Mouse (Mus musculus) layer of hippocampus, adult 9-11 months (tissue): ENCODE data around the gene Sirt6.
A peak's percentile ranks its signal among the peaks of the same experiment; 100 is the strongest.

Experiments
- DNase-seq: peaks from one replicate; pipeline ENCODE4 v3.0.0; 2022

Gene Sirt6

GRCm38 (mm10) chr10:81623441-81623840 lies 4.2 kb downstream of the Sirt6 start:
- DNase-seq: no peak

DNA sequence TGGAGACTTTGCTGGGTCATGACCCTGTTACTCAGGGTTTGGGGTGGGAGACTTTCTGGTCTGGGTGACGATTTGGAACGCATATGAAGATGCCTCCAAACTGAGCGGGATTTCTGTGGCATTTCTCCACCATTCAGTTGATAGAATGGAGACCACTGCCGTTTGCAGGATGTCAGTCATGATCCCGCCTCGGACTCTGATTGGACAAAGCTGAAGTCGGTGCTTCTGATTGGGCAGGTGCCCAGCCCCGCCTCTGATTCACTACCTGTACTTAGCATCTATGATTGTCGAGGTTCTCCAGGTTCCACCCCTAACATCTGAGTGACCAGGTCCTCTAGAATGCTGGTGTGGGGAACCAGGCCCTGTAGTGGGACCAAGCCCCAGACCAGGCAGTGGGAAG lies 6.8 kb downstream of the Sirt6 start:
- DNase-seq: no peak

- DNase-seq: no peak
Observed at GRCm38 (mm10) chr10:81619976-81620375, 7.6 kb downstream of the Sirt6 start.

DNA sequence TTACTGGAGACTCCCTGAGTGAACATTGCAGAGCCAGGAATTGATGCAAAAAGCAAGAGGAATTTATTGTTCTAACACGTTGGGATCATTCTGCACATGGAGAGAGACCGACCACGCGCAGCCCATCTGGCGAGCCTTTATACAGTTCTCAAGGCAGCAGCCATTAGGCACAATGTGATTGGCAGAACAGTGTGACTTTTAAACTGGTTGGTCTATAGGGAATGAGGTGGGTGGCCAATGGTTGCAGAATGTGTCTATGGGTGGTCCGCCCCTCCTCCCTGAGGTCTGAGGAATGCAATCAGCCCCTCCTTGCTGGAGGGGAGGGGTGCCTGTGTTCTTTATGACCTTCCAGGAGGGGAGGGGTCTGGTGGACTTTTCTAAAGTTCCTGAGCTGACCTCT lies 12.1 kb downstream of the Sirt6 start:
- DNase-seq: peak; percentile 81

DNA sequence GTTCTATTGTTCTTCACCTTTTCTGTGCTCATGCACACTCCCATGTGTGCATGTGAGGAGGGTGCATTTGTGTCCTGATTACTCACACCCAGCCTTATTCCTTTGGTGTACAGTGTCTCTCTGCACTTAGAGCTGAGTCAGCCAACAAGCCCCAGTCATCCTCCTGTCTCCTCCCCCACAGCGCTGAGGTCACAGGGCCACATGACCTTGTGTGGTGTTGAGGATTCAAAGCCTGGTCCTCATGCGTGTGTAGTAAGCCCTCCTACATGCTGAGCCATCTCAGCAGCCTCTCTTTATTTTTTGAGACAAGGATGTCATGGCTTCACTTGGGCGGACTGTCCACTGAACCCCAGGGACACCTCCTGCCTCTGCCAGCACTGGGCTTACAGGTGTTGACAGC lies 14.8 kb downstream of the Sirt6 start:
- DNase-seq: no peak

- no peak for DNase-seq
Observed at GRCm38 (mm10) chr10:81608308-81608707, 19.3 kb downstream of the Sirt6 start.

DNA sequence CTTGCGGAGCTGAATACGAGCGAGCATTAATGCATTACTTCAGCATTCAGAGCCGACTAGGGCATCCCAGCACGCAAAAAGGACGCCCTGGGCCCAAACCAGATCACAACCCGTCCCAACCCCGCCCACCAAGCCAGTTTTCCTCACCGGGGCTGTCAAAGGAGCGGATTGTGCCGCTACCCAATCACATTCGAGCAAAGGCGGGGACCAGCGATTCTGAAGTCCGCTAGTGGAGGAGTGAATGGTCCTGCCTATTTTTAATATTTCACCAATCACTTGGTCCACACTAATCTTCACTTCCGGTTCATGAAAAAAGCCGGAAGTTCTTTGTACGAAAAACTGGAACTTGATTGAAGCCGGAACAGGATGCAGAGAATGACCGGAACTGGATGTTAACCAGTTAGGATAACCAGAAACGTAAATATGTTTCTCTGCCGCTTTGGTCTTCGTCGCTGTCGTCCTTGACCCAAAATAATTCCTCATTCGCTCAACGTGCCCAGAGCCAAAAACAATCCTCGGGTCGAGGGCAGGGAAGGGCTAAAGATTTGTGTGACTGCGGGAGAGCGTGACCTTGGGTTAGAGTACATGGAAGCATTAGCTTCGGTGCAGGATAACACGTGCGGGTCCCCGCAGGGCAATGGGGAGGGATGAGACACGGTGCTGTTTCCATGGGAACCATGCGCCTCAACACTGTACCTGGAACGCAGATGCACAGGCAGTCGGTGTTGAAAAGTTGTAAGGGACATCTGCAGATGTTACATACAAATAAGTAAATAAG lies 21.4 kb downstream of the Sirt6 start, which contains the start of gene BC025920:
BC025920 (plus strand) TSS at position 297 of the 778 bp plus-strand sequence.
- peak; percentile 98 for DNase-seq

- DNase-seq: no peak
Observed at GRCm38 (mm10) chr10:81605666-81605973, 22.0 kb downstream of the Sirt6 start.

DNA sequence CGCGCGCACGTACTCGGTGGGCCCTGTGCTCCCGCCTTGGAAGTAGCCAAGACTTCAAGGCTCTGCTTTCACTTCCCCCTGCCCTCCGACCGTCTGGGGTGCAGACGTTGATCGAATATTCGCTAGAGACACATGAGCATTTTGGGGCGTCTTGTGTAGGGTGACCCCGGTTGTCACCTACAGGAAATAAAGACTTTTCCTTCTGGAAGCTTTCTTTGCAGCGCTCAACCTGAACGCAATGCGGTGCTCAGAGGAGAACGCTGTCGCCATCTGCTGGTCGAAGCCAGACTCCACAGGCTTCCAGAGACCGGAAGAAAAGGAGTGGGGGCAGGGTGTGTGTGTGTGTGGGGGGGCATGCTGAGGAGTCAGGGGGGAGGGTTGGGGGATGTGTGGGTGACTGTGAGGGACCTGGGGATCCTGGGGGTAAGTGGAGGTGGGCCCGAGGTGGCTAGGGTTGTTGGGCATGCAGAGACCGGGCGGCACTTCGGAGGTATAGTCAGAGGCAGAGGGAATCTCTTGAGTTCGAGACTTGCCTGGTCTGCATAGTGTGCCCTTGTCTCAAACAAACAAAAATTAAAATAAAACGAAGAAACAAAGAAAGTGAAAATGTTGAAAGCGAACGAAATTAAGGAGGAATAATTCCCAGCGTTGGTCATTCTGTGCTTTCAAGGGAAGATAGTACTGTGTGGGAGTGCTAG lies 22.5 kb downstream of the Sirt6 start:
- peak; percentile 87 for DNase-seq

DNA sequence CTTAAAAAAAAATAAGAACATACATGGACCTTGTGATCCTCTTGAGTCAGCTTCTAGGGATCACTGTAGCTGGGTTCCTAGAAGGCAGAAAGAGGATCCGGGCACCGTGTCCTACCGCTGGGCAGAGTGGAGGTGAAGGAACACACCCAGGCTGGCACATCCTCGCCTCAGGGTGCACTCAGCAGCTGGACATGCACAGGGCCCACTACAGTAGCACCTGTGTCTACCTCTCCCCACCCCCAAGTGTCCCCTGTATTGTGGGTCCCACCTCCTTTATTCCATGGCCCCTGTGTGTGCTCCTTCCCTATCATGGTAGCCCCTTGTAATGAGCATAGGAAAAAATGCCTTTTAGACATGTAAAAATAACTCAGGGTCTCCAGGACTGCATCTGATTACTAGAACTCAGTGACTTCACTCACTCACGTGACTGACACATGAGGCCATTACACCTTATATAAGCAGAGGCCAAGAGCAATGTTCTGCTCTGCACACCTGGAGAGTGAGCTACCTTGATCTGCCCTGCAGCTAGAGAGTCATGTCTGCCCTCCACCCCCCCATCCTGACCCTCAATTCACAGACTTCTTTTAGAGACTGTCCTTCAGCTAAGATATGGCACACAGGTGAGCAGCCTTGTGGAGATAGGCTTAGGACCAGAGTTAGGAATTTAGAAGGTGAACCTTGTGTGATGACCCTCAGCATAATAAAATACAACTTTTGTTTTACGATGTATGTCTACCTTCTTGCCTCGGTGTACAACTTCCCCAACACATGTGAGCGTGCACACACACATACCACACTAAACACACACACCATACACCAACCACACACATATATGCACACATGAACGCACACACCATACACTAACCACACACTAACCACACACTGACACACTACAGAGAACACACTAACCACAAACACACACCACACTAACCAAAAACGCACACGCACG lies 23.3 kb downstream of the Sirt6 start:
- no peak for DNase-seq

GRCm38 (mm10) chr10:81602741-81603151 lies 24.9 kb downstream of the Sirt6 start:
- DNase-seq: no peak

GRCm38 (mm10) chr10:81601396-81601905 lies 26.1 kb downstream of the Sirt6 start:
- no peak for DNase-seq

DNA sequence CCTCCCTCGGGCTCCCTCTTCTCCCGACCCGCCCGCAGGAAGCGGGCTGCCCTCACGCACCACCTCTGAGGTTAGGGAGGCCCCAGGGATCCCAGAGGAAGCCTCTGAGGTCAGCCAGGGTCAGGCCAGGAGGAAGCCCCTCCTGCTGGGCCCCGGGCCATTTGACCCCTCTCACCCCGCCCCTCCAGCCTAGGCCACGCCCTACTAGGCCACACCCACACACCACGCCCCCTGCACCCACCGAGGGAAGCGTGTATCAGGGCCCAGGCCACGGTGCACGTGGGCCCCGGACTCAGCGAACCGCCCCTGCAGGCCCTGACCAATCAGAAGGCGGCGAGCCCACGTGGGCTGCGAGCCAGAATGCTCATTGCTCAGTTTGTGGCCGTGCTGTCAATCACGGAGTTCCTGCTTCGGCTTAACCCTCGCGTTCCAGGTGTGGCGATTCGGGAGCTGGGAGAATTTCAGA lies 26.8 kb downstream of the Sirt6 start, which contains the start of gene Tle6:
Tle6 (minus strand) TSS at position 336 of the 466 bp plus-strand sequence.
- DNase-seq: peak; percentile 95

DNA sequence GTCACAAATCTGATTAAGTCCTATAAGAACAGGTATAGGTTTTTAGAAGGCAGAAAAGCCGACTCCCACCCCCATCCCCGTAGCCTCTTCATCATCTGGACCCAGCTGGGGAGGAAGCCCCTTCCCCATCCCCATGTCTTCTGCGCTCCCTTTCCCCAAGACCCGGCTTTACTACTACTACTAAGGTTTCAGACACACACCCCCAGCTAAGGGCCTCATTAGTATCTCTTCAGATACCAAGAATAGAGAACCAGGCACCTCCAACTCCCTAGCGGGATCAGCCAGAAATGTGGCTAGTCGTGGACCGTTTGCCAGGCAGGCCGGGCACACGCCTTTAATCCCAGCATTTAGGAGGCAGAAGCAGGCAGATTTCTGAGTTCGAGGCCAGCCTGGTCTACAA lies 27.5 kb downstream of the Sirt6 start:
- DNase-seq: no peak

GRCm38 (mm10) chr10:81599630-81600029 lies 28.0 kb downstream of the Sirt6 start:
- no peak for DNase-seq

DNA sequence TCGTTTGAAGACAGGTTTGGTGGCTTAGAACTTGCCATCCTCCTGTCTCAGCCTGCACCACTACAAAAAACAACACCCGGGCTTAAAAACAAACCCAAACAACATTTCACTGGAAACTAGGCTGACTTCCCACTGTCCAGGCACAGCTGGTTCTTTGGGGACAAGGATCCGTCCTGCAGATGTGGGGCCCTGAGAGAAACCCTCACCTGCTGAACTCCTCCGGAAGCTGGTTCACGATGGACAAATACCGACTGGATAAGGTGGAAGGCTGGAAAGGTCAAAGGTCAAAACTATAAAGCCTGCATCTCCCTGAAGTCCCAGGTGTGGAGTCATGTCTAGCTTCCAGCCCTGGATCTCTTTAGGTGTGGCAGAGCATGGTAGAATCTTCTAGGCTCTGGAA lies 28.7 kb downstream of the Sirt6 start:
- no peak for DNase-seq

DNA sequence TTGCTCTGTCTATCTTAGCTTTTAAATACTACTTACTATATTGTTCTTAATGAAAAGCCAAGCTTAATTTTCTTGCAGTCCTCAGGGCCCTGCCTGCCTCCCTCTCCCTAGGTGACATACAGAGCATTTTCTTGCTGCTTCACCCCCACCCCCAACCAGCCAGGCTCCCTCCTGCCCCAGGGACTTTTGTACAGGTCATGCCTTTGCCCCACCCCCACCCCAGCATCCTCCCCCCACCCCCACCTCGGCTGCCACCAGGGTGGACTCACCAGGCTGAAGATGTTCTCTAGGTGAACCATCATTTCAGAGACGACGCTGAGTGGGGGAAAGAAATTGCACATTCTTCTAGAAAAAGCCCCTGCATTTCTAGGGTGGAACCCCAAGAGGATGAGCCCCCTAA lies 29.3 kb downstream of the Sirt6 start:
- no peak for DNase-seq

DNA sequence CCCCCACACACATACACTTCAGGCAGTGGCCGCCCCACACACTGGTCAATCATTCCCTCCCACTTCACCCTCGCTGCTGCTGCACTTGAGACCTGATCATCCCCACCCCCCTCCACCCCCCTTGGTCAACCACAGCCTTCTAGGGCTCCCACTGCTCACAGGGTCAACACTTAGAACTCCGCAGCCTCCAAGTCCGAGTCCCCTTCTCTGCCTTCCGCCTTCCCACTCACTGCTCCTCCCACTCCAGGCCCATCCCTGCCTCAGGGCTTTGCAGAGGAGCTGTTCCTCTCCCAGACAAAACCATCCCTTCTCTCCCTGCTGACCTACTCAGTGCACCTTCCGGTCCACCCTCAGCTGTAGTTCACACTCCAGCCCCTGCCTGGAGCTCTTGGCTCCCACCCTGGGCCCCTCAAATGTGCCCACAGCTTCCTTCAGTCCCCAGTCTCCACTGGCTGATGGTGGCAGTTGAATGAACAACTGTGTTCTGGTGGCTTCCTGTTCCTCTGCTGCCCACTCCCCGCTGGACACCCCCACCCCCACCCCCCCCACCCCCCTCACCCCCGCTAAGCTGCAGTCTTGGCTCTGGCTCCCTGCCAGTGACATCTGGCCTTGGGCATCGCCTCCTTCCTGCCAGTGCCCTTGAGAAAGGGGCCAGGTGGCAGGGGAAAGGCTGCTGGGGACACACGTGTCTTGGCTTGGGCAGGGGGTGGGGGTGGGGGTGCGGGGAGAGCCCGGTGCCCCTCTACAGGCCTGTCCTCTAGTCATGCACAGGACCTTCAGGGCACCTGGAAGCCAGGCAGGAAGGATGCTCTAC lies 30.3 kb downstream of the Sirt6 start:
- DNase-seq: no peak

DNA sequence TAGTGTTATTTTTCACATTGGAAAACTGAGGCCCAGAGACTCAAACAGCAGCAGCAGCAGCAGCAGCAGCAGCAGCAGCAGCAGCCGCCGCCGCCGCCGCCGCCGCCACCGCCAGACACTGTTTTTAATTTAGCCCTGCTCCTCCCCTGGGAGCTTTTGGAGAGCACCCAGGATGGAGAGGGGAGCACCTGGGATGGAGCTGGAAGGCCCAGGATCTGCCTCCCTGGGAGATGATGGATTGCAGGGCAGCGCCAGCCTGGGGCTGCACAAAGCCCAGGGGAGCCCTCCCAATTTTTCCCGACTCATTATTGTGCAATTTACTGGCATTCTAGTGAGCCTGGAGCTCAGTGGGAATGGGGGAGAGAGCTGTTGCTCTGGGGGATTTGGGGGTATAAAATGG lies 31.0 kb downstream of the Sirt6 start:
- DNase-seq: no peak

GRCm38 (mm10) chr10:81595599-81595998 lies 32.0 kb downstream of the Sirt6 start:
- DNase-seq: no peak

DNA sequence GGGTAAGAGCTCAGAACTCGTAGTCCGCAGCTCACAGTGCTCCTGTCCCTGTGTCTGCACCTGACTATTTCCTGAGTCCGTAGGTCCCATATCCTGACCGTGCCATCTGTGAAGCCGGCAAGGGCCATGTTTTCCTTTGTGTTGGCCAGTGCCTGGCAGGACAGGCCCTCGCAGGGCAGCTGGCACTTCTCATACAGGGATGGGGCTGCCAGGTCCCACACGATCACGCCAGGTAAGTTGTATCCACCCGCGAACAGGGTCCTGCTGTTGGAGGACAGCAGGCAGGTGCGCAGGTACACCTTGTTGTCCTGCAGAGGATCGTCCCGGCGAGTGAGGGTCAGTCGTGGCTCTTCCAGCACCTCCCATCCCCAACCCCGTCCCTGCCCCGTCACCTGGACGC lies 33.7 kb downstream of the Sirt6 start:
- DNase-seq: no peak

DNA sequence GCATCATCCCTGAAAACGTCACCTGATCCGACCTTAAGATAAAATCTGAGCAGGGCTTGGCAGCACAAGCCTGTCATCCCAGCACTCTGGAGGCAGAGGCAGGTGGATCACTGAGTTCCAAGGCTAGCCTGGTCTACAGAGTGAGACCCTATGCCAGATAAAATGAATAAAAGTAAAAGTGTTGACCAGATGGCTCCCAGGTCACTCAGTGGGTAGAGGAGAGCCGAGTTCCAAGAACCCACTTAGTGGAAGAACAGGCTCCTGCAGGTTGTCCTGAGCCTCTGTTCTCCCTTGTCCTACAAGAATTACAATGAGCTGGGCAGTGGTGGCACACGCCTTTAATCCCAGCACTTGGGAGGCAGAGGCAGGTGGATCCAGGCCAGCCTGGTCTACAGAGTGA lies 34.4 kb downstream of the Sirt6 start:
- no peak for DNase-seq
